Mouse (Mus musculus) thymus, postnatal 10 days (tissue): ENCODE data around the gene Mex3a.
A peak's percentile ranks its signal among the peaks of the same experiment; 100 is the strongest.
"Not testable (repeated sequence)": the region's sequence is repeated elsewhere in the genome, so short reads cannot be mapped to it uniquely, and the experiment has no call there.

Experiments used
- DNase-seq, 2 experiments: peaks; one replicate each; pipeline ENCODE4 v3.0.0; 2021; ENCODE audit warnings: low spot score in 2 of 2

Gene Mex3a

GRCm38 (mm10) chr3:88569093-88569492, 36.9 kb downstream of the Mex3a start:
- no peak for DNase-seq

- DNase-seq, result no peak
Measured at GRCm38 (mm10) chr3:88569694-88570093, 37.5 kb downstream of the Mex3a start.

- no peak for DNase-seq
Measured at GRCm38 (mm10) chr3:88570341-88570740, 38.1 kb downstream of the Mex3a start.

- DNase-seq, result no peak
Measured at GRCm38 (mm10) chr3:88571856-88572255, 39.7 kb downstream of the Mex3a start.

GRCm38 (mm10) chr3:88572835-88573234, 40.6 kb downstream of the Mex3a start:
- no peak for DNase-seq

GRCm38 (mm10) chr3:88573810-88574209, 41.6 kb downstream of the Mex3a start:
- DNase-seq, result no peak

- DNase-seq, result no peak
Measured at GRCm38 (mm10) chr3:88575540-88575939, 43.3 kb downstream of the Mex3a start, which contains the start of gene Ssr2. Gene Ssr2, plus strand, starts transcription at chr3:88575876.

- not testable (repeated sequence) for DNase-seq
Measured at GRCm38 (mm10) chr3:88577846-88578245, 45.7 kb downstream of the Mex3a start.

- no peak for DNase-seq
Measured at GRCm38 (mm10) chr3:88578498-88579424, 46.6 kb downstream of the Mex3a start.

GRCm38 (mm10) chr3:88579454-88580117, 47.4 kb downstream of the Mex3a start:
- DNase-seq, result peak; percentile 59 to 69

GRCm38 (mm10) chr3:88585769-88586168, 53.6 kb downstream of the Mex3a start:
- DNase-seq, result no peak

- no peak for DNase-seq
Measured at GRCm38 (mm10) chr3:88586640-88587039, 54.4 kb downstream of the Mex3a start.

GRCm38 (mm10) chr3:88590246-88590645, 58.1 kb downstream of the Mex3a start:
- DNase-seq, result no peak
